Mouse (Mus musculus): ENCODE results near the gene Gnaz. TPM values are rescaled to one million over a fixed set of nuclear protein-coding genes. Genes with fewer than 3 reads are reported as not detected.

The Gnaz gene
- polyA plus RNA-seq, 1 experiment: 2.4 TPM

GRCm38 (mm10) chr10:75004067-75004466, 37.1 kb downstream of the Gnaz start:
- TF ChIP-seq CTCF (IDR thresholded peaks at IDR 0.05; ENCODE audit: control insufficient read depth, insufficient read depth, insufficient replicate concordance, low read depth, low read length): no peak
- TF ChIP-seq POLR2A (IDR thresholded peaks at IDR 0.05; ENCODE audit: control insufficient read depth, low read depth, low read length): no peak
- Histone ChIP-seq H3K4me3 (ENCODE audit: control insufficient read depth, low read depth, low read length) (no peak overlapping the region), H3K4me1 (ENCODE audit: control insufficient read depth, insufficient read depth, low read length) (peaks cover 10% of the 10 kb centered on the region), H3K27me3 (ENCODE audit: control insufficient read depth, insufficient read depth, low read length) (no peaks in the 10 kb centered on the region), H3K36me3 (ENCODE audit: control insufficient read depth, insufficient read depth, low read length) (no peaks in the 10 kb centered on the region), H3K27ac (ENCODE audit: control insufficient read depth, insufficient read depth, low read depth, low read length) (no peak overlapping the region)

GRCm38 (mm10) chr10:75006889-75007662, 40.1 kb downstream of the Gnaz start:
- TF ChIP-seq CTCF (IDR thresholded peaks at IDR 0.05; ENCODE audit: control insufficient read depth, insufficient read depth, insufficient replicate concordance, low read depth, low read length) (no peak), POLR2A (IDR thresholded peaks at IDR 0.05; ENCODE audit: control insufficient read depth, low read depth, low read length) (no peak)
- Histone ChIP-seq H3K4me3 (ENCODE audit: control insufficient read depth, low read depth, low read length) (no peak overlapping the region), H3K27me3 (ENCODE audit: control insufficient read depth, insufficient read depth, low read length) (no peaks in the 10 kb centered on the region), H3K36me3 (ENCODE audit: control insufficient read depth, insufficient read depth, low read length) (no peaks in the 10 kb centered on the region), H3K27ac (ENCODE audit: control insufficient read depth, insufficient read depth, low read depth, low read length) (no peak overlapping the region; the same call in 1 of the 2 replicates), H3K4me1 (ENCODE audit: control insufficient read depth, insufficient read depth, low read length) (peaks cover 10% of the 10 kb centered on the region)

GRCm38 (mm10) chr10:75010704-75011103, 43.7 kb downstream of the Gnaz start:
- no peak for TF ChIP-seq CTCF (IDR thresholded peaks at IDR 0.05; ENCODE audit: control insufficient read depth, insufficient read depth, insufficient replicate concordance, low read depth, low read length)
- TF ChIP-seq POLR2A (IDR thresholded peaks at IDR 0.05; ENCODE audit: control insufficient read depth, low read depth, low read length): no peak

GRCm38 (mm10) chr10:75015465-75015864, 48.5 kb downstream of the Gnaz start:
- H3K27me3 ChIP-seq (ENCODE audit: control insufficient read depth, insufficient read depth, low read length): no peaks in the 10 kb centered on the region
- H3K36me3 ChIP-seq (ENCODE audit: control insufficient read depth, insufficient read depth, low read length): no peaks in the 10 kb centered on the region
- no peak overlapping the region for H3K4me3 ChIP-seq (ENCODE audit: control insufficient read depth, low read depth, low read length)
- no peak for TF ChIP-seq POLR2A (IDR thresholded peaks at IDR 0.05; ENCODE audit: control insufficient read depth, low read depth, low read length)
- TF ChIP-seq CTCF (IDR thresholded peaks at IDR 0.05; ENCODE audit: control insufficient read depth, insufficient read depth, insufficient replicate concordance, low read depth, low read length): no peak
- H3K4me1 ChIP-seq (ENCODE audit: control insufficient read depth, insufficient read depth, low read length): peaks cover 7% of the 10 kb centered on the region; the same call in 1 of the 2 replicates
- H3K27ac ChIP-seq (ENCODE audit: control insufficient read depth, insufficient read depth, low read depth, low read length): no peak overlapping the region

More at GRCm38 (mm10) chr10:75010704-75011103, 43.7 kb downstream of the Gnaz start:
- Histone ChIP-seq H3K36me3 (ENCODE audit: control insufficient read depth, insufficient read depth, low read length) (no peaks in the 10 kb centered on the region), H3K4me1 (ENCODE audit: control insufficient read depth, insufficient read depth, low read length) (peaks cover 10% of the 10 kb centered on the region), H3K4me3 (ENCODE audit: control insufficient read depth, low read depth, low read length) (no peak overlapping the region), H3K27ac (ENCODE audit: control insufficient read depth, insufficient read depth, low read depth, low read length) (no peak overlapping the region), H3K27me3 (ENCODE audit: control insufficient read depth, insufficient read depth, low read length) (no peaks in the 10 kb centered on the region)

DNA sequence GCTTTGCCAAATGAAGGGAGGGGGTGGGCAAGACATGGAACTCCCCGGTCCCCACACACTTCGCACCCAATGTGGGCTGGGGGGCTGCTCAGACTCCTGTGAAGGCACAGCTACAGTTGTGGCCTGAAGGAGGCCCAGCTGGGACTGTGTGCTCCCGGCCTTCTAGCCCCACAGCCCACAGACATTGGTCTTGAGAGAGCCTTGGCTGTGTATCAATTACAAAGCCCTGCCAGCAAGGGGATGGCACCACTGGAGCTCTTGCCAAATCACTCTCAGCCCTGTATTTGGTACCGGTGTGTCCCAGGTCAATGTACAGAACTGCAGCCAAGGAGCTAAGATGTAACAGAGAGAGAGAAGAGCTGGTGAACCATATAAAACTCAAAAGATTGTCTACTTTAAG, 49.5 kb downstream of the Gnaz start:
- Histone ChIP-seq H3K27me3 (ENCODE audit: control insufficient read depth, insufficient read depth, low read length) (no peaks in the 10 kb centered on the region), H3K36me3 (ENCODE audit: control insufficient read depth, insufficient read depth, low read length) (no peaks in the 10 kb centered on the region), H3K4me1 (ENCODE audit: control insufficient read depth, insufficient read depth, low read length) (peaks cover 12% of the 10 kb centered on the region), H3K27ac (ENCODE audit: control insufficient read depth, insufficient read depth, low read depth, low read length) (no peak overlapping the region), H3K4me3 (ENCODE audit: control insufficient read depth, low read depth, low read length) (no peak overlapping the region)
- no peak for TF ChIP-seq CTCF (IDR thresholded peaks at IDR 0.05; ENCODE audit: control insufficient read depth, insufficient read depth, insufficient replicate concordance, low read depth, low read length)
- TF ChIP-seq POLR2A (IDR thresholded peaks at IDR 0.05; ENCODE audit: control insufficient read depth, low read depth, low read length): no peak

- H3K4me3 ChIP-seq (ENCODE audit: control insufficient read depth, low read depth, low read length): no peak overlapping the region
- H3K27ac ChIP-seq (ENCODE audit: control insufficient read depth, insufficient read depth, low read depth, low read length): no peak overlapping the region
- no peaks in the 10 kb centered on the region for H3K27me3 ChIP-seq (ENCODE audit: control insufficient read depth, insufficient read depth, low read length)
- H3K4me1 ChIP-seq (ENCODE audit: control insufficient read depth, insufficient read depth, low read length): peaks cover 26% of the 10 kb centered on the region
- H3K36me3 ChIP-seq (ENCODE audit: control insufficient read depth, insufficient read depth, low read length): no peaks in the 10 kb centered on the region
- TF ChIP-seq POLR2A (IDR thresholded peaks at IDR 0.05; ENCODE audit: control insufficient read depth, low read depth, low read length) (no peak), CTCF (IDR thresholded peaks at IDR 0.05; ENCODE audit: control insufficient read depth, insufficient read depth, insufficient replicate concordance, low read depth, low read length) (no peak)
Observed at GRCm38 (mm10) chr10:75020271-75020670, 53.3 kb downstream of the Gnaz start.

DNA sequence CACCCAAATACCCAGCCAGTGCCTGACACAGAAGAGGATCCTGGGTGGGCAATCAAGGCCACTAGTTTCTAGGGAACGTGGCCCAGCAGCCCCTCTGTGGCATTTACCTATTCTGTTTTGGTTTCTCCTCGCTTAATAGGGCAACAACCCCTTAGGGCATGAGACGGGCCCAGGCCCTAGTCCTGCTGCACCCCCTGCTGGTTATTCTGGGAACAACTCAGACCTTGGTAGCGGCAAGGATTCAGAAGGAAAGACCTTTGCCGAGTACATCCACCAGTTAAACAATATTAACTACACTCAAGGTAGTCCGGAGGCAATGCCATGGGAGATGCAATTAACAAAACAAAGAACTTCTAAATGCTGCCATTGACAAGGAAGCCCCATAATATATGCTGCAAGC, 54.2 kb downstream of the Gnaz start:
- no peaks in the 10 kb centered on the region for H3K27me3 ChIP-seq (ENCODE audit: control insufficient read depth, insufficient read depth, low read length)
- H3K4me3 ChIP-seq (ENCODE audit: control insufficient read depth, low read depth, low read length): peak overlapping the region; percentile 10; the same call in 1 of the 2 replicates
- no peak overlapping the region for H3K27ac ChIP-seq (ENCODE audit: control insufficient read depth, insufficient read depth, low read depth, low read length)
- no peak for TF ChIP-seq POLR2A (IDR thresholded peaks at IDR 0.05; ENCODE audit: control insufficient read depth, low read depth, low read length)
- TF ChIP-seq CTCF (IDR thresholded peaks at IDR 0.05; ENCODE audit: control insufficient read depth, insufficient read depth, insufficient replicate concordance, low read depth, low read length): peak; percentile 75; the same call in 1 of the 2 replicates
- peaks cover 26% of the 10 kb centered on the region for H3K4me1 ChIP-seq (ENCODE audit: control insufficient read depth, insufficient read depth, low read length)
- H3K36me3 ChIP-seq (ENCODE audit: control insufficient read depth, insufficient read depth, low read length): no peaks in the 10 kb centered on the region

Measured in testis, adult 2 months (tissue).